Mouse (Mus musculus): ENCODE data around the gene Bcl7a.

GRCm38 (mm10) chr5:123408176-123408575, 64.5 kb downstream of the Bcl7a start:
- no peak for TF ChIP-seq CTCF (conservative IDR thresholded peaks at IDR 0.05; ENCODE audit: low read length)
- TF ChIP-seq POU5F1 (IDR thresholded peaks at IDR 0.05; ENCODE audit: borderline replicate concordance, low read length) = no peak
- no peak for TF ChIP-seq NANOG (IDR thresholded peaks at IDR 0.05; ENCODE audit: borderline replicate concordance, low read length)

All from E14TG2a.4 (cell line).